Mouse (Mus musculus) limb, embryonic 11.5 days (tissue): ENCODE results near the gene Tbxas1. TPM values are rescaled to one million over a fixed set of nuclear protein-coding genes. Genes with fewer than 3 reads are reported as not detected.

Source experiments
- ATAC-seq: fragments of 200-750 bp; cut with Nextera tagmentation; 2 replicates; pipeline ENCODE4 v1.8.0; 2017; ENCODE audit warnings: low read depth; ENCODE audit not compliant: insufficient number of reproducible peaks, low FRiP score, low TSS enrichment
- DNase-seq: peaks from one replicate; pipeline ENCODE4 v3.0.0-alpha.2; 2015; ENCODE audit warnings: low spot score
- H3K27ac ChIP-seq: fragments of 300-500 bp; sonication (generic); replicated peaks from 2 replicates; pipeline ENCODE4 v1.5.1; 2014; ENCODE audit warnings: low read depth, mild to moderate bottlenecking, low read length
- H3K27me3 ChIP-seq: fragments of 300-500 bp; sonication (generic); 2 replicates; pipeline ENCODE4 v1.6.1; 2014; ENCODE audit warnings: mild to moderate bottlenecking, low read length, mixed read lengths; ENCODE audit not compliant: control insufficient read depth, insufficient read depth
- H3K36me3 ChIP-seq: fragments of 300-500 bp; sonication (generic); 2 replicates; pipeline ENCODE4 v1.6.1; 2014; ENCODE audit warnings: mild to moderate bottlenecking, low read length, moderate library complexity, mixed read lengths; ENCODE audit not compliant: control insufficient read depth, insufficient read depth
- H3K4me1 ChIP-seq: fragments of 300-500 bp; sonication (generic); 2 replicates; pipeline ENCODE4 v1.6.1; 2014; ENCODE audit warnings: low read length, mixed read lengths; ENCODE audit not compliant: control insufficient read depth, insufficient read depth
- H3K4me2 ChIP-seq: fragments of 300-500 bp; sonication (generic); 2 replicates; pipeline ENCODE4 v1.6.1; 2014; ENCODE audit warnings: low read depth, mild to moderate bottlenecking, moderate library complexity; ENCODE audit not compliant: severe bottlenecking
- H3K4me3 ChIP-seq: fragments of 300-500 bp; sonication (generic); 2 replicates; pipeline ENCODE4 v1.5.1; 2014; ENCODE audit warnings: low read depth, low read length
- H3K9ac ChIP-seq: fragments of 300-500 bp; sonication (generic); 2 replicates; pipeline ENCODE4 v1.6.1; 2014; ENCODE audit warnings: mild to moderate bottlenecking, low read length
- H3K9me3 ChIP-seq: fragments of 300-500 bp; sonication (generic); 2 replicates; pipeline ENCODE4 v1.6.1; 2016; ENCODE audit warnings: low read length; ENCODE audit not compliant: control insufficient read depth
- WGBS: fragments of 180-500 bp; shearing (Covaris S2); extraction: QIAGEN DNeasy Blood & Tissue Kit; methylation state at CpG from one replicate; pipeline ENCODE4 v1.1.7; 2014; 5-methylcytosine and 5-hydroxymethylcytosine counted together
- polyA plus RNA-seq: library from polyadenylated mRNA; unstranded; fragments of >200 nt; fragmentation: Nextera tagmentation; extraction: Ambion mirVana; gene quantifications from 2 replicates; pipeline ENCODE4 v1.2.1, GENCODE M21; 2014

Gene Tbxas1
- polyA plus RNA-seq, 1 experiment from 2014 or later, result 1.3 TPM

GRCm38 (mm10) chr6:38992016-38992415 is 116.8 kb downstream of the Tbxas1 start:
- Histone ChIP-seq H3K9ac (no peak overlapping the region), H3K4me2 (no peak overlapping the region), H3K27me3 (no peaks in the 10 kb centered on the region), H3K27ac (no peak overlapping the region), H3K36me3 (no peaks in the 10 kb centered on the region), H3K9me3 (no peaks in the 10 kb centered on the region), H3K4me3 (no peak overlapping the region), H3K4me1 (0 out of 2 replicates have a peak, but pooled peaks cover 4% of the 10 kb centered on the region)
- WGBS, result 57% methylated on average over 4 of the region's 4 CpGs
- ATAC-seq, result no peak
- DNase-seq, result no peak

- no peak for DNase-seq
- Histone ChIP-seq H3K9me3 (no peaks in the 10 kb centered on the region), H3K4me2 (no peak overlapping the region), H3K36me3 (no peaks in the 10 kb centered on the region), H3K27ac (no peak overlapping the region), H3K4me1 (0 out of 2 replicates have a peak, but pooled peaks cover 4% of the 10 kb centered on the region), H3K27me3 (no peaks in the 10 kb centered on the region), H3K4me3 (no peak overlapping the region), H3K9ac (no peak overlapping the region)
- 67% methylated on average over 3 of the region's 3 CpGs for WGBS
- no peak for ATAC-seq
Observed at GRCm38 (mm10) chr6:38995774-38996173, 120.6 kb downstream of the Tbxas1 start.

GRCm38 (mm10) chr6:38997838-38998237 is 122.6 kb downstream of the Tbxas1 start:
- DNase-seq (no peak), ATAC-seq (no peak)
- Histone ChIP-seq H3K4me3 (no peak overlapping the region), H3K27me3 (no peaks in the 10 kb centered on the region), H3K4me2 (no peak overlapping the region), H3K9ac (no peak overlapping the region), H3K36me3 (no peaks in the 10 kb centered on the region), H3K4me1 (no peaks in the 10 kb centered on the region), H3K9me3 (no peaks in the 10 kb centered on the region), H3K27ac (no peak overlapping the region)
- WGBS, result 86% methylated on average over 4 of the region's 4 CpGs

GRCm38 (mm10) chr6:39003126-39003525 is 127.9 kb downstream of the Tbxas1 start:
- Histone ChIP-seq H3K4me1 (peaks cover 10% of the 10 kb centered on the region), H3K4me2 (no peak overlapping the region), H3K4me3 (no peak overlapping the region), H3K27ac (no peak overlapping the region), H3K9ac (no peak overlapping the region), H3K27me3 (no peaks in the 10 kb centered on the region), H3K9me3 (no peaks in the 10 kb centered on the region), H3K36me3 (no peaks in the 10 kb centered on the region)
- ATAC-seq, result no peak
- WGBS, result 65% methylated on average over 7 of the region's 7 CpGs
- no peak for DNase-seq

GRCm38 (mm10) chr6:39004003-39004473 is 128.8 kb downstream of the Tbxas1 start:
- peaks cover 10% of the 10 kb centered on the region for H3K4me1 ChIP-seq
- H3K27me3 ChIP-seq, result no peaks in the 10 kb centered on the region
- H3K4me3 ChIP-seq, result no peak overlapping the region
- no peaks in the 10 kb centered on the region for H3K9me3 ChIP-seq
- H3K27ac ChIP-seq, result no peak overlapping the region
- DNase-seq, result no peak
- H3K4me2 ChIP-seq, result no peak overlapping the region
- no peak for ATAC-seq
- H3K36me3 ChIP-seq, result no peaks in the 10 kb centered on the region
- 66% methylated on average over 12 of the region's 12 CpGs for WGBS
- no peak overlapping the region for H3K9ac ChIP-seq

- H3K9me3 ChIP-seq, result no peaks in the 10 kb centered on the region
- H3K27ac ChIP-seq, result no peak overlapping the region
- H3K4me1 ChIP-seq, result peaks cover 10% of the 10 kb centered on the region
- ATAC-seq (no peak), DNase-seq (peak; percentile 43)
- no peaks in the 10 kb centered on the region for H3K27me3 ChIP-seq
- H3K4me2 ChIP-seq, result no peak overlapping the region
- 71% methylated on average over 20 of the region's 20 CpGs for WGBS
- H3K9ac ChIP-seq, result no peak overlapping the region
- no peaks in the 10 kb centered on the region for H3K36me3 ChIP-seq
- no peak overlapping the region for H3K4me3 ChIP-seq
Observed at GRCm38 (mm10) chr6:39005267-39005944, 130.2 kb downstream of the Tbxas1 start.

GRCm38 (mm10) chr6:39005945-39006572 is 130.9 kb downstream of the Tbxas1 start:
- Histone ChIP-seq H3K4me1 (peaks cover 10% of the 10 kb centered on the region), H3K27ac (no peak overlapping the region), H3K4me3 (no peak overlapping the region), H3K27me3 (no peaks in the 10 kb centered on the region), H3K4me2 (no peak overlapping the region), H3K9ac (no peak overlapping the region), H3K9me3 (no peaks in the 10 kb centered on the region), H3K36me3 (no peaks in the 10 kb centered on the region)
- DNase-seq (no peak), ATAC-seq (no peak)
- 78% methylated on average over 5 of the region's 5 CpGs for WGBS

GRCm38 (mm10) chr6:39007223-39007622 is 132.0 kb downstream of the Tbxas1 start:
- DNase-seq (no peak), ATAC-seq (no peak)
- H3K9me3 ChIP-seq, result no peaks in the 10 kb centered on the region
- H3K27me3 ChIP-seq, result no peaks in the 10 kb centered on the region
- H3K4me1 ChIP-seq, result peaks cover 10% of the 10 kb centered on the region
- no peak overlapping the region for H3K4me2 ChIP-seq
- 61% methylated on average over 5 of the region's 5 CpGs for WGBS
- H3K27ac ChIP-seq, result peak overlapping the region; percentile 56; the same call in 1 of the 2 replicates
- no peak overlapping the region for H3K4me3 ChIP-seq
- no peaks in the 10 kb centered on the region for H3K36me3 ChIP-seq
- H3K9ac ChIP-seq, result no peak overlapping the region
